Mouse (Mus musculus) midbrain, embryonic 16.5 days (tissue): ENCODE data around the gene 9430038I01Rik. TPM values are rescaled to one million over a fixed set of nuclear protein-coding genes. Genes with fewer than 3 reads are reported as not detected.

Experiments
- ATAC-seq: fragments of 200-750 bp; cut with Nextera tagmentation; 2 replicates; pipeline ENCODE4 v1.8.0; 2017; ENCODE audit warnings: moderate TSS enrichment
- H3K27ac ChIP-seq: fragments of 300-500 bp; sonication (generic); 2 replicates; pipeline ENCODE4 v1.5.1; 2014; ENCODE audit warnings: mild to moderate bottlenecking, low read length, mixed read lengths
- H3K27me3 ChIP-seq: fragments of 300-500 bp; sonication (generic); 2 replicates; pipeline ENCODE4 v1.6.1; 2014; ENCODE audit warnings: low read depth, low read length, mixed read lengths; ENCODE audit not compliant: control insufficient read depth, insufficient read depth
- H3K36me3 ChIP-seq: fragments of 300-500 bp; sonication (generic); 2 replicates; pipeline ENCODE4 v1.6.1; 2014; ENCODE audit warnings: mild to moderate bottlenecking, low read length, moderate library complexity, mixed read lengths; ENCODE audit not compliant: control insufficient read depth, insufficient read depth
- H3K4me1 ChIP-seq: fragments of 300-500 bp; sonication (generic); 2 replicates; pipeline ENCODE4 v1.6.1; 2014; ENCODE audit warnings: mild to moderate bottlenecking, low read length, mixed read lengths; ENCODE audit not compliant: control insufficient read depth, insufficient read depth
- H3K4me2 ChIP-seq: fragments of 300-500 bp; sonication (generic); 2 replicates; pipeline ENCODE4 v1.6.1; 2014; ENCODE audit warnings: mild to moderate bottlenecking, low read length, mixed read lengths
- H3K4me3 ChIP-seq: fragments of 300-500 bp; sonication (generic); 2 replicates; pipeline ENCODE4 v1.5.1; 2014; ENCODE audit warnings: low read depth, mild to moderate bottlenecking, low read length, moderate library complexity, mixed read lengths
- H3K9ac ChIP-seq: fragments of 300-500 bp; sonication (generic); 2 replicates; pipeline ENCODE4 v1.6.1; 2014; ENCODE audit warnings: low read depth, low read length, mixed read lengths
- H3K9me3 ChIP-seq: fragments of 300-500 bp; sonication (generic); replicated peaks from 2 replicates; pipeline ENCODE4 v1.6.1; 2014; ENCODE audit warnings: mild to moderate bottlenecking, low read length, mixed read lengths; ENCODE audit not compliant: control insufficient read depth, poor library complexity, severe bottlenecking
- WGBS: fragments of 180-500 bp; shearing (Covaris S2); extraction: QIAGEN DNeasy Blood & Tissue Kit; methylation state at CpG from one replicate; pipeline ENCODE4 v1.1.7; 2014; 5-methylcytosine and 5-hydroxymethylcytosine counted together
- polyA plus RNA-seq: library from polyadenylated mRNA; unstranded; fragments of >200 nt; fragmentation: Nextera tagmentation; extraction: Ambion mirVana; gene quantifications from 2 replicates; pipeline ENCODE4 v1.2.1, GENCODE M21; 2015

Gene 9430038I01Rik
- polyA plus RNA-seq, 1 experiment from 2014 or later, result 13.0 TPM

- Histone ChIP-seq H3K4me3 (no peak overlapping the region), H3K4me2 (no peak overlapping the region), H3K27me3 (no peaks in the 10 kb centered on the region), H3K4me1 (no peaks in the 10 kb centered on the region), H3K9ac (no peak overlapping the region), H3K27ac (no peak overlapping the region), H3K36me3 (no peaks in the 10 kb centered on the region), H3K9me3 (no peaks in the 10 kb centered on the region)
- 96% methylated on average over 2 of the region's 2 CpGs for whole genome bisulfite sequencing
- ATAC-seq, result no peak
These were observed 76.6 kb downstream of the 9430038I01Rik start for GRCm38 (mm10) chr7:137333951-137334350.

Other genes starting within 250 kb of the 9430038I01Rik start
- gene Ebf3, start 96.3 kb downstream of the 9430038I01Rik start, polyA plus RNA-seq, result 8.8 and 9.0 TPM in 2 replicates
- gene Glrx3, start 26.9 kb upstream of the 9430038I01Rik start, polyA plus RNA-seq, result 248 and 254 TPM in 2 replicates